Mouse (Mus musculus): ENCODE measurements at regions not wholly inside any gene's neighbourhood (a gene's known extent, or its start where the extent isn't known, plus 50 kb on each side); places are given as distances from the start of the nearest gene placed in this dataset.
A peak's percentile ranks its signal among the peaks of the same experiment; 100 is the strongest.
"Not testable (repeated sequence)": the region's sequence is repeated elsewhere in the genome, so short reads cannot be mapped to it uniquely, and the experiment has no call there.

DNA sequence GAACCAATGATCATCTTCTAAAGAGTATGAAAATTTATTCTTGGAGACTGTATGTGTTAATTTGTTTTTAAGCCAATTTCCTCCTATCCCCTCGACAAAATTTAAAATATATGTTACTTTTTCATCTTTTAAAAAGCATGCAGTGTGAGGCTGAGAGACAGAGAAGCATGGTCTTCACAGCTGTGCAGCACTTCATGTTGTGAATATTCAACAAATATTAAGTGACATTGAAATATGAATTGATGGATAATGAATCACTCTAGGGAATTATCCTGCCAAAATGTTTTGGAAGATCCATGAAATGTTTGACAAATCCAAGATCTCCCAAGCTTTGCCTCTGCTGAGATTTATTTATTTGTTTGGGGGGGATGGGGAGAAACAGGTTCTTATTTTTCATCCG lies 233.9 kb upstream of the Gm11146 start:
- no peak for DNase-seq

GRCm38 (mm10) chr16:77827322-77828117 lies 225.6 kb upstream of the Gm11146 start:
- DNase-seq = peak; percentile 29

DNA sequence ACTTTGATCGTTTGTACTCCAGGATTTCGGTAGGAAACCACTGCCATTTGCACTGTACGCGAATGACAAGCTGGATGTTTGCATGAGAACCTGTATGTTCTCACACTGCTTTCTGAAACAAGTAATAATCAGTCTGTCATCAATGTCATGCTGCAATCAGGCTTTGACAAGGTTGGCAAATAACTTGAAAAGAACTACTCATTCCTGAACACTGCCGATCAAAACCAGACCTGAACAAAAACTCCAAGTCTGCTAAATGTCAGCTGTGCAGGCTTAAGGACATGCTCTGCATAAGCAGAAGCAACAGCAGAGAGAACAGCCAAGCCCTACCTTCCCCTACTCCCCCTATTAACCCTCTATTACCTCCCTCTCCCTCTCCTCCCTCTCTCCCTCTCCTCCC lies 197.8 kb upstream of the Gm11146 start:
- no peak for DNase-seq

DNA sequence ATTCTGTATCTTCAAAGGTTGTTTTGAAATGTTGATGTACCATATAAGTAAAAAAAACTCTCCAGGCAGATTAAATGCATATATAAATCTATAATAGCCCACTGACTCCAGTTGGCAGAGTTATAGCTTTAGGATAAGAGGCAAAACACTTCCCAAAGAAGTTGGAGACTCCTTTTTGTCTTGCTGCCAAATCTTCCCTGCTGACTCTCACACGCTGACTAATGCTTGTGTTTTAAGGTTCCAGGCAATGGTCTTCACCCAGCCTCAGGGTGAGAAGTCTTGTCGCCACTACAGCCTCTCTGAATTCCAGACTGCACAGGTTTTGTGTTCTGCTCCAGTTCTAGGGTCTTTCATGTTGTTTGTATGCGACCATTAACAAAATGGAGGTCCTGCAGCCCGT lies 195.0 kb upstream of the Gm11146 start:
- no peak for DNase-seq

- DNase-seq = no peak
Observed at GRCm38 (mm10) chr16:77789652-77790051, 187.8 kb upstream of the Gm11146 start.

DNA sequence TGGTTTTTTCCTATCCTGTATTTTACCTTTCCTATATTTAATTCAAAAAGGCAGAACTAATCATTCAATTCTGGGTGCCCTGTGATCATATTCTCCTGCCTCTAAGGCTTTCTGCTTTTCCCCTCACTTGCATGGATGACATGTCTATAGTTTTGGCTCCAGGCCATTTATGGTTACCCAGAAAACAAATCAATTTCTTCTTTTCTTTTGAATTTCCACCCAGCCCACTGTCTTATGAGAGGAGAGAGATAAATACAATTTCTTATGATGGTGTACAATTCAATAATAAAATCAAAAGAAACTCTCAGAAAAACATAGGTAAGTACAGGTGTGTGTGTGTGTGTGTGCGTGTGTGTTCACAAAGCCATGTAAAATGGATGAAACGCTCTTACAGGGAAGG lies 187.3 kb upstream of the Gm11146 start:
- no peak for DNase-seq

DNA sequence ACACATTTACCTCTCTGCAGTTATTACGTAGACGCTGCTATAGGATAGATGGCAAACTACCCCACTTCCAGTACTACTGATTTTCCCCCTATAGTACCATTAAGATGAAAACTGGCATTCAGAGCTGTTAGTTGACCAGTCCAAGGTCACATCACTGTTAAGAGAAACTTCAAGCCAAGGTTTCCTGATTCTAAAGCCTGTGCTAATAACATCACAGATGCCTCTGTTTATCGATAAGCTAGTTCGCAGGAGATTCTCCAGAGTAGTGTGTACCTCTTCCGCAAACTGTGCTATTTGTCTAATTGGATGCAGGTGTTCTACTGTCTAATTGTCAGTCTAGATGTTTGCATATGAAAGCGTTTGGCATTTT lies 186.9 kb upstream of the Gm11146 start:
- DNase-seq = no peak

- peak; percentile 2 for DNase-seq
Observed at GRCm38 (mm10) chr16:77788041-77788780, 186.3 kb upstream of the Gm11146 start.

GRCm38 (mm10) chr16:77787025-77787424 lies 185.1 kb upstream of the Gm11146 start:
- DNase-seq = no peak

GRCm38 (mm10) chr16:77779019-77779418 lies 177.1 kb upstream of the Gm11146 start:
- DNase-seq = no peak

- DNase-seq = no peak
Observed at GRCm38 (mm10) chr16:77772075-77772474, 170.2 kb upstream of the Gm11146 start.

DNA sequence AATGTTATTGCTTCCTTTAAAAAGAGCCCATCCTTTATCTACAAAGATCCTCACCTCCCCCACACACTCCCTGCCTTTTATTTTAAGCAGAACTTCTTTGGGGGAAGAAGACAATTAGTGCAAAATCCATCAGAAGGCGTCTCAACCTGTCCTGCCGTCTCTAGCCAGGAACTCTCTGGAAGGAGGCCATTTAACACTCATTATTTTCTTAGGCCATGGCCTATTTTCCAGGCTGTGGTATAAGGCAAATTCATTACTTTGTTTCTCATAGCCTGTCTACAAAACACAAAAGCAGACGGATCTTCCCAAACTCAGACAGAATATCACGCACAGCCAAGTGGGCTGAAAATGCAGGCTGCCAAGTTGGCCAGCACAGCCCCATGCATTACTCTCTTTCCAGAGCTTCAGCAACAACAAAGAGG lies 159.0 kb upstream of the Gm11146 start:
- DNase-seq = no peak

GRCm38 (mm10) chr16:77760479-77760878 lies 158.6 kb upstream of the Gm11146 start:
- DNase-seq = no peak

GRCm38 (mm10) chr16:77759997-77760396 lies 158.1 kb upstream of the Gm11146 start:
- DNase-seq = no peak

- no peak for DNase-seq
Observed at GRCm38 (mm10) chr16:77754882-77755281, 153.0 kb upstream of the Gm11146 start.

DNA sequence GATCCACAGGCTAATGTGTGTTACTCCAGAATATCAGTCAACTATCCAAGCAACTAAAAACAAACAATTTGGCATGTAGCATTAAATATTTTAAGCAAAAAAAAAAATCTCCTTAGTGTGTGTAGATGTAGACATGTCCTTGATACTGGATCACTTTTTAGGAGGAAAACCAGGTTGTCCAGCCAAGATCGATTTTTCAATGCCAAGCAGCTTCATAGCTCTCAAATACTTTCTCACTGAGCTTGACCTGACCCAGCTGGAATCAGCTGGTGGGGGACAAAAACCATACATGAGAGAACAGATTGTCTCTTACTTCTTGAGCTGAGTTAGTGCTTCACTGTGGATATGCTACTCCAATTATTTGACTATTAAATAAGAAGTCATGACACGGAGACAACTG lies 147.6 kb upstream of the Gm11146 start:
- DNase-seq = peak; percentile 3

DNA sequence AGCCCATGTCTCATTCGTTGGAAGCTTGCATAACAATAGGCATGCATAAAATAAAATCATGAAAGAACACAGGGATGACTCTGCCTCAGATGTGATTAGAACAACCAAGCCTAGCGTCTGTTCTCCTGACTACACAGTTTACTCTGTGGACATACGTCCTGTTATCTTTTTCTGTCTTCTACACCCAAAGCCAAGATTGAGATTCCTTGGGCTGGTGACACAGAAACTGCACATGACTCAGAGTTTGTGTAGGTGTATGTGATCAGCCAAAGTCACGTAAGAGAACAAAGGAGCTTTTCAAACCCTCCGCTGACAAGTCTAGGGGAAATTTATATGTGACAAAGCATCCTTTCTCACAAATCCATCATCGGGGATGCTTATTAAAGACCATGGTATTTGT lies 141.9 kb upstream of the Gm11146 start:
- DNase-seq = no peak

GRCm38 (mm10) chr16:77738821-77739220 lies 136.9 kb upstream of the Gm11146 start:
- DNase-seq = no peak

GRCm38 (mm10) chr16:77719377-77719776 lies 117.5 kb upstream of the Gm11146 start:
- DNase-seq = no peak

DNA sequence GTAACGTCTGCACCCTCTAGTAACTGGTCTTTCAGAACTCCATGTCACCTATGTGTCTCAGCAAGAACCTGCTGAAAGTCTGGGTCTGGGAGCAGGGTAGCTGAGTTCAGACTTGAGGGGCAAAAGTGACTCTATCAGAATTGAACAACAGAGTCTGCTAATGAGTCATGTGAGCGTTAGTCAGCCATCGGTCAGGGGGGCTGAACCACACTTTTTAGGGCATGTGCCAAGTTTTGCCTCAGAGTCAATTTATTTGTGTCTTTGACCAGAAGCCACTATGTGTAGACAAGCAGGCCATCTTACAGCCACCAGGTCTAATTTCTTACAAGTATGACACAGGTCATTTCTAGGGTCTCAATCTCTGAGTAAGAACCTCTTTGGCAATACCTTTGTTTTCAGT lies 115.9 kb upstream of the Gm11146 start:
- DNase-seq = not testable (repeated sequence)

DNA sequence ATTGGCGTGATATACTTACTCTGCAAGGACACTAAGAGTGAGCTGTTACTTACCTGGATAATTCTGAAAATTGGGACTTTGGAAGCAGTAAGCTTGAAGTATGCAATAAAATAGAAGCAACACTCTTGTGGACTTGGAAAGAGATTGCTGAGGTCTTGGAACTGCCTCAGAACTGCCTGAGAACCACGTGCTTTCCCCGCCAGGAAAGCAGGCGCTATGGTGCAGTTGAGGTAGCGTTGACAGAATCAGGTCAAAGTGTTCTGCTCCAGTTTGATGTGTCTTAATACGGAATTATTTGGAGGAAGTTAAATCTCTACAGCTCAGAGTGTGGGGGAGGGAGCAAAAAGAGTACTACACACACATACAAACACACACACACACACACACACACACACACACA lies 102.8 kb upstream of the Gm11146 start:
- DNase-seq = no peak

DNA sequence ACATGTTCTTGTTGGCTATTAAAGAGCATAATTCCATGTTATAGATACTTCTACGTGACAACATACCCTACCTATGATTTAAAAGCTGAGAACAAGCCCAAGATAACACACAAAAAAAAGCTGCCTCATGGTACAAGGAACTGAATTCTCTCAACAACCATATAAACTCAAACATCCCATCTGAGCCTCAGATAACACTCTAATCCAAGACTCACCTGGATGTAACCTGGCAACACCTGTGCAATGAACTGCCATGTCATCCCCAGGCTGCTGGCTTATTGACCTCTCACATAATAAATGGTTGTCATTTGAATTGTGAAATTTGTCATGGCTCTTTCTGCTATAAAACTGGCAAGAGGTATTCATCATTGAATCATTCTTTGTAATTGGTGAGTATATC lies 93.5 kb upstream of the Gm11146 start:
- no peak for DNase-seq

DNA sequence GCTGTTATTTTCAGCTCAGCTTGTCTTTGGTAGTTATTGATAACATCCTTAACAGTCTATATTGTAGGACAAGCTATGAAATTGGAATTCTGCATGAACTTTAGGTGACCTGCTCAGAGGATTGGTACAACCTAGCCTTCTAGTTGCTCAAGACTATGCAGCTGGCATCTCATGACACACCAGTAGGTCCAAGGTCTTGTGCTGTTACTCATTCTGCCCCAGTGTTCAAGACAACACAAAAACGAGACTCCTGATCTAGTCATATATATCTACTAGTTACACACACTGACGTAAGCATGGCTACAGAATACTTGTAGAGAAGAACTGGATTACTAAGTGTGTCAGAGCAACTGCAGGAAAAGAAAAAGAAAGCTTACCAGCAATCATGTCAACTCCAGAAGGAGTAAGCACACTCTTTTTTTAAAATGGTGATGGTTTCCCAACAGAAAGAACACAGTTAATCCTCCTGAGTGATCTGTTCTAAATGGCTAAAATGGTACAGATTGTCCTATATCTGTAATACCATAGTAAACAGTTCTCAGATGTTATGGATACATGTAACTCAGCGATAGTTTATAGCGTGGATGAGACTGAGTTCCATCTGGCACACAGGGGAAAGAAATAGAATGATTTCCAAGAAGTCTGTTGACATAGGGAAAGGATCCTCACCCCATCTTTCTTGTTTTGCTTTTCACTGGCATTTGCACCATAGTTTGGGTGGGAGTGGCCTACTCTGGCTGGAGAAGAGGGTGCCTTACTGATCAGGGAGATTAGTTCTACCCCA lies 85.4 kb upstream of the Gm11146 start:
- no peak for DNase-seq

Measured in kidney, postnatal 14 days (tissue).